Mouse (Mus musculus): Measurements from ENCODE around the gene Syt6. TPM values are rescaled to one million over a fixed set of nuclear protein-coding genes. Genes with fewer than 3 reads are reported as not detected.
A peak's percentile ranks its signal among the peaks of the same experiment; 100 is the strongest.

The Syt6 gene
- polyA plus RNA-seq, 1 experiment from 2014 or later: 10.8 TPM

GRCm38 (mm10) chr3:103567226-103567625 lies 7.8 kb upstream of the Syt6 start:
- H3K4me3 ChIP-seq (ENCODE audit: low read length): no peak overlapping the region
- ATAC-seq: no peak
- H3K9me3 ChIP-seq (ENCODE audit: control insufficient read depth, low read length): no peaks in the 10 kb centered on the region
- no peaks in the 10 kb centered on the region for H3K36me3 ChIP-seq (ENCODE audit: control insufficient read depth, insufficient read depth, low read length)
- H3K4me1 ChIP-seq (ENCODE audit: control insufficient read depth, insufficient read depth, low read depth, low read length): no peaks in the 10 kb centered on the region
- H3K4me2 ChIP-seq (ENCODE audit: low read length): no peak overlapping the region
- no peak overlapping the region for H3K9ac ChIP-seq (ENCODE audit: low read depth, low read length)
- 33% methylated on average over 3 of the region's 3 CpGs for WGBS
- H3K27ac ChIP-seq (ENCODE audit: low read depth, low read length): no peak overlapping the region
- H3K27me3 ChIP-seq (replicated peaks; ENCODE audit: control insufficient read depth, insufficient read depth, low read length): no peaks in the 10 kb centered on the region

- no peaks in the 10 kb centered on the region for H3K9me3 ChIP-seq (ENCODE audit: control insufficient read depth, low read length)
- no peak overlapping the region for H3K27ac ChIP-seq (ENCODE audit: low read depth, low read length)
- no peak overlapping the region for H3K9ac ChIP-seq (ENCODE audit: low read depth, low read length)
- peaks cover 38% of the 10 kb centered on the region for H3K4me1 ChIP-seq (ENCODE audit: control insufficient read depth, insufficient read depth, low read depth, low read length)
- no peaks in the 10 kb centered on the region for H3K36me3 ChIP-seq (ENCODE audit: control insufficient read depth, insufficient read depth, low read length)
- no peaks in the 10 kb centered on the region for H3K27me3 ChIP-seq (replicated peaks; ENCODE audit: control insufficient read depth, insufficient read depth, low read length)
- H3K4me2 ChIP-seq (ENCODE audit: low read length): no peak overlapping the region; the same call in 1 of the 2 replicates
- 72% methylated on average over 4 of the region's 4 CpGs for WGBS
- ATAC-seq: no peak
- no peak overlapping the region for H3K4me3 ChIP-seq (ENCODE audit: low read length)
Measured at GRCm38 (mm10) chr3:103572526-103572925, 2.5 kb upstream of the Syt6 start.

- Histone ChIP-seq H3K36me3 (ENCODE audit: control insufficient read depth, insufficient read depth, low read length) (no peaks in the 10 kb centered on the region), H3K4me1 (ENCODE audit: control insufficient read depth, insufficient read depth, low read depth, low read length) (peaks cover 38% of the 10 kb centered on the region), H3K4me3 (ENCODE audit: low read length) (peak overlapping the region; percentile 23), H3K27ac (ENCODE audit: low read depth, low read length) (no peak overlapping the region), H3K4me2 (ENCODE audit: low read length) (peak overlapping the region; percentile 58), H3K9me3 (ENCODE audit: control insufficient read depth, low read length) (no peaks in the 10 kb centered on the region), H3K9ac (ENCODE audit: low read depth, low read length) (peak overlapping the region; percentile 36; the same call in 1 of the 2 replicates), H3K27me3 (replicated peaks; ENCODE audit: control insufficient read depth, insufficient read depth, low read length) (no peaks in the 10 kb centered on the region)
- WGBS: 1% methylated on average over 20 of the region's 20 CpGs
- ATAC-seq: no peak
Measured at GRCm38 (mm10) chr3:103573106-103573790, 1.8 kb upstream of the Syt6 start.

- no peaks in the 10 kb centered on the region for H3K27me3 ChIP-seq (replicated peaks; ENCODE audit: control insufficient read depth, insufficient read depth, low read length)
- peak; percentile 36; the same call in 1 of the 2 replicates for ATAC-seq
- H3K4me2 ChIP-seq (ENCODE audit: low read length): peak overlapping the region; percentile 58
- no peak overlapping the region for H3K27ac ChIP-seq (ENCODE audit: low read depth, low read length)
- H3K36me3 ChIP-seq (ENCODE audit: control insufficient read depth, insufficient read depth, low read length): no peaks in the 10 kb centered on the region
- no peaks in the 10 kb centered on the region for H3K9me3 ChIP-seq (ENCODE audit: control insufficient read depth, low read length)
- peak overlapping the region; percentile 36; the same call in 1 of the 2 replicates for H3K9ac ChIP-seq (ENCODE audit: low read depth, low read length)
- H3K4me3 ChIP-seq (ENCODE audit: low read length): peak overlapping the region; percentile 23
- WGBS: 1% methylated on average over 14 of the region's 14 CpGs
- H3K4me1 ChIP-seq (ENCODE audit: control insufficient read depth, insufficient read depth, low read depth, low read length): peaks cover 38% of the 10 kb centered on the region
Measured at GRCm38 (mm10) chr3:103573791-103574166, 1.3 kb upstream of the Syt6 start.

- ATAC-seq: no peak
- 5% methylated on average over 22 of the region's 22 CpGs for WGBS
- Histone ChIP-seq H3K9me3 (ENCODE audit: control insufficient read depth, low read length) (no peaks in the 10 kb centered on the region), H3K27me3 (replicated peaks; ENCODE audit: control insufficient read depth, insufficient read depth, low read length) (no peaks in the 10 kb centered on the region), H3K4me1 (ENCODE audit: control insufficient read depth, insufficient read depth, low read depth, low read length) (peaks cover 38% of the 10 kb centered on the region), H3K4me3 (ENCODE audit: low read length) (peak overlapping the region; percentile 61), H3K27ac (ENCODE audit: low read depth, low read length) (no peak overlapping the region), H3K9ac (ENCODE audit: low read depth, low read length) (peak overlapping the region; percentile 63), H3K4me2 (ENCODE audit: low read length) (peak overlapping the region; percentile 98), H3K36me3 (ENCODE audit: control insufficient read depth, insufficient read depth, low read length) (no peaks in the 10 kb centered on the region)
Measured at GRCm38 (mm10) chr3:103574566-103575155, 370 bp upstream of the Syt6 start.

GRCm38 (mm10) chr3:103575893-103576641 lies 1.0 kb downstream of the Syt6 start:
- Histone ChIP-seq H3K4me2 (ENCODE audit: low read length) (peak overlapping the region; percentile 98), H3K9me3 (ENCODE audit: control insufficient read depth, low read length) (no peaks in the 10 kb centered on the region), H3K27me3 (replicated peaks; ENCODE audit: control insufficient read depth, insufficient read depth, low read length) (no peaks in the 10 kb centered on the region), H3K27ac (ENCODE audit: low read depth, low read length) (no peak overlapping the region), H3K9ac (ENCODE audit: low read depth, low read length) (peak overlapping the region; percentile 63), H3K36me3 (ENCODE audit: control insufficient read depth, insufficient read depth, low read length) (no peaks in the 10 kb centered on the region), H3K4me1 (ENCODE audit: control insufficient read depth, insufficient read depth, low read depth, low read length) (peaks cover 38% of the 10 kb centered on the region), H3K4me3 (ENCODE audit: low read length) (peak overlapping the region; percentile 61)
- WGBS: under 1% methylated on average over 64 of the region's 69 CpGs
- peak; percentile 44 for ATAC-seq

- Histone ChIP-seq H3K27me3 (replicated peaks; ENCODE audit: control insufficient read depth, insufficient read depth, low read length) (no peaks in the 10 kb centered on the region), H3K4me1 (ENCODE audit: control insufficient read depth, insufficient read depth, low read depth, low read length) (no peaks in the 10 kb centered on the region)
- 93% methylated on average over 17 of the region's 17 CpGs for WGBS
Measured at GRCm38 (mm10) chr3:103587136-103587535, 12.1 kb downstream of the Syt6 start.

GRCm38 (mm10) chr3:103587672-103588071 lies 12.6 kb downstream of the Syt6 start:
- WGBS: 92% methylated on average over 5 of the region's 5 CpGs
- H3K36me3 ChIP-seq (ENCODE audit: control insufficient read depth, insufficient read depth, low read length): no peaks in the 10 kb centered on the region; the same call in 1 of the 2 replicates
- H3K4me3 ChIP-seq (ENCODE audit: low read length): no peak overlapping the region
- no peak overlapping the region for H3K4me2 ChIP-seq (ENCODE audit: low read length)
- no peak for ATAC-seq
- H3K4me1 ChIP-seq (ENCODE audit: control insufficient read depth, insufficient read depth, low read depth, low read length): no peaks in the 10 kb centered on the region
- H3K9ac ChIP-seq (ENCODE audit: low read depth, low read length): no peak overlapping the region
- no peaks in the 10 kb centered on the region for H3K9me3 ChIP-seq (ENCODE audit: control insufficient read depth, low read length)
- H3K27me3 ChIP-seq (replicated peaks; ENCODE audit: control insufficient read depth, insufficient read depth, low read length): no peaks in the 10 kb centered on the region
- no peak overlapping the region for H3K27ac ChIP-seq (ENCODE audit: low read depth, low read length)

More at GRCm38 (mm10) chr3:103587136-103587535, 12.1 kb downstream of the Syt6 start:
- Histone ChIP-seq H3K4me3 (ENCODE audit: low read length) (no peak overlapping the region), H3K36me3 (ENCODE audit: control insufficient read depth, insufficient read depth, low read length) (no peaks in the 10 kb centered on the region; the same call in 1 of the 2 replicates), H3K4me2 (ENCODE audit: low read length) (no peak overlapping the region), H3K9ac (ENCODE audit: low read depth, low read length) (no peak overlapping the region), H3K9me3 (ENCODE audit: control insufficient read depth, low read length) (no peaks in the 10 kb centered on the region), H3K27ac (ENCODE audit: low read depth, low read length) (no peak overlapping the region)
- no peak for ATAC-seq

- 84% methylated on average over 5 of the region's 5 CpGs for WGBS
- Histone ChIP-seq H3K9me3 (ENCODE audit: control insufficient read depth, low read length) (no peaks in the 10 kb centered on the region), H3K27ac (ENCODE audit: low read depth, low read length) (no peak overlapping the region), H3K36me3 (ENCODE audit: control insufficient read depth, insufficient read depth, low read length) (no peaks in the 10 kb centered on the region; the same call in 1 of the 2 replicates), H3K4me2 (ENCODE audit: low read length) (no peak overlapping the region), H3K4me1 (ENCODE audit: control insufficient read depth, insufficient read depth, low read depth, low read length) (no peaks in the 10 kb centered on the region), H3K27me3 (replicated peaks; ENCODE audit: control insufficient read depth, insufficient read depth, low read length) (no peaks in the 10 kb centered on the region), H3K9ac (ENCODE audit: low read depth, low read length) (no peak overlapping the region), H3K4me3 (ENCODE audit: low read length) (no peak overlapping the region)
- ATAC-seq: no peak
Measured at GRCm38 (mm10) chr3:103589636-103590035, 14.6 kb downstream of the Syt6 start.
